Mouse (Mus musculus) forebrain, embryonic 11.5 days (tissue): ENCODE data around the gene Slc25a45. TPM values are rescaled to one million over a fixed set of nuclear protein-coding genes. Genes with fewer than 3 reads are reported as not detected.

ENCODE experiments used
- ATAC-seq: fragments of 200-750 bp; cut with Nextera tagmentation; replicated peaks from 2 replicates; pipeline ENCODE4 v1.8.0; 2017; ENCODE audit warnings: moderate TSS enrichment; ENCODE audit not compliant: low FRiP score
- DNase-seq: peaks from one replicate; pipeline ENCODE4 v3.0.0-alpha.2; 2017; ENCODE audit warnings: low spot score
- H3K27ac ChIP-seq: fragments of 300-500 bp; sonication (generic); 2 replicates; pipeline ENCODE4 v1.5.1; 2014; ENCODE audit warnings: low read depth, low read length
- H3K27me3 ChIP-seq: fragments of 300-500 bp; sonication (generic); 2 replicates; pipeline ENCODE4 v1.6.1; 2014; ENCODE audit warnings: mild to moderate bottlenecking, low read length, mixed read lengths; ENCODE audit not compliant: control insufficient read depth, insufficient read depth
- H3K36me3 ChIP-seq: fragments of 300-500 bp; sonication (generic); 2 replicates; pipeline ENCODE4 v1.6.1; 2014; ENCODE audit warnings: mild to moderate bottlenecking, low read length, moderate library complexity, mixed read lengths; ENCODE audit not compliant: control insufficient read depth, insufficient read depth
- H3K4me1 ChIP-seq: fragments of 300-500 bp; sonication (generic); replicated peaks from 2 replicates; pipeline ENCODE4 v1.6.1; 2014; ENCODE audit warnings: low read length, mixed read lengths; ENCODE audit not compliant: control insufficient read depth, insufficient read depth
- H3K4me2 ChIP-seq: fragments of 300-500 bp; sonication (generic); 2 replicates; pipeline ENCODE4 v1.6.1; 2014; ENCODE audit warnings: low read depth, mild to moderate bottlenecking, low read length, moderate library complexity, mixed read lengths; ENCODE audit not compliant: severe bottlenecking
- H3K4me3 ChIP-seq: fragments of 300-500 bp; sonication (generic); 2 replicates; pipeline ENCODE4 v1.5.1; 2014; ENCODE audit warnings: low read depth, low read length
- H3K9ac ChIP-seq: fragments of 300-500 bp; sonication (generic); 2 replicates; pipeline ENCODE4 v1.6.1; 2014; ENCODE audit warnings: low read length
- H3K9me3 ChIP-seq: fragments of 300-500 bp; sonication (generic); 2 replicates; pipeline ENCODE4 v1.6.1; 2016; ENCODE audit warnings: low read length, mixed read lengths; ENCODE audit not compliant: control insufficient read depth
- WGBS: fragments of 180-500 bp; shearing (Covaris S2); extraction: QIAGEN DNeasy Blood & Tissue Kit; methylation state at CpG from one replicate; pipeline ENCODE4 v1.1.7; 2014; 5-methylcytosine and 5-hydroxymethylcytosine counted together
- polyA plus RNA-seq: library from polyadenylated mRNA; unstranded; fragments of >200 nt; fragmentation: Nextera tagmentation; extraction: Ambion mirVana; gene quantifications from 2 replicates; pipeline ENCODE4 v1.2.1, GENCODE M21; 2014

Slc25a45 gene
- polyA plus RNA-seq, 1 experiment from 2014 or later: 0.90 TPM

DNA sequence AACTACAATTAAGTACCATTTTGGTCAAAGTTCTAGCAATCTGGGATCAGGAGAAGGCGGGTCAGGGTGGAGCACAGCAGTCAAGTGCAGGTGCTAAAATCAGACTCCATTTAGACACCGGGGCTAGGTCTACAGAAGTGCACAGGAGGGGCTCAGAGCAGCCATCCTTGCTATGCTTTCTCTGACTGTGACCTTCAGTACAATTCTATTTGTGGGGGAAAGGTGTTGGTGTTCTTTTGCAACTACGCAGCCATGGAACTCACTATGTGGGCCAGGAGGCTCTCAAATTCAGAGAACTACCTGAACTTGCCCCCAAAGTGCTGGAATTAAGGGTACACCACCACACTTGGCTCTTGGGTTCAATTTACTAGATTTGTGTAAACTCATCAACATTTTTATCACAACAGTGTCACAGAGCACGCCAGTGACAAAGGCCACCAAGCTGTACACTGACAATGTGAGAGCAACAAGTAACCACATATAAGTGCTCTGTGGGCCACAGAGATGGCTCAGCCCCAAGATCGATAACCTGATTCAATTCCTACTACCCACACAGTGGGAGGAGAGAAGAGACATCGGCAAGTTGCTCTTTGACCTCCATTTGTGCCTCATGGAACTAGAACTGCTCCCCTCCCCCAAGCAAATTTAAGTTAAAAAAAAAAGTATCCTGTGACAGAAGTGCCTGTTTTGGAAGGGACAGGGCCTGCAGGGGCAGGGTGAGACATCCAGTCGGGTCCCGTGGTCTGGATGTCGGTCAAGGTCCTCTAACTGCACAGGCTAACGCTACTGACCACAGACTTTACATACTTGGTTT lies 44.1 kb upstream of the Slc25a45 start:
- WGBS: 93% methylated on average over 10 of the region's 10 CpGs
- Histone ChIP-seq H3K4me2 (no peak overlapping the region), H3K9ac (no peak overlapping the region), H3K27me3 (no peaks in the 10 kb centered on the region), H3K27ac (no peak overlapping the region), H3K36me3 (no peaks in the 10 kb centered on the region), H3K4me3 (no peak overlapping the region), H3K4me1 (0 out of 2 replicates have a peak, but pooled peaks cover 2% of the 10 kb centered on the region), H3K9me3 (no peaks in the 10 kb centered on the region)
- DNase-seq (no peak), ATAC-seq (no peak)

DNA sequence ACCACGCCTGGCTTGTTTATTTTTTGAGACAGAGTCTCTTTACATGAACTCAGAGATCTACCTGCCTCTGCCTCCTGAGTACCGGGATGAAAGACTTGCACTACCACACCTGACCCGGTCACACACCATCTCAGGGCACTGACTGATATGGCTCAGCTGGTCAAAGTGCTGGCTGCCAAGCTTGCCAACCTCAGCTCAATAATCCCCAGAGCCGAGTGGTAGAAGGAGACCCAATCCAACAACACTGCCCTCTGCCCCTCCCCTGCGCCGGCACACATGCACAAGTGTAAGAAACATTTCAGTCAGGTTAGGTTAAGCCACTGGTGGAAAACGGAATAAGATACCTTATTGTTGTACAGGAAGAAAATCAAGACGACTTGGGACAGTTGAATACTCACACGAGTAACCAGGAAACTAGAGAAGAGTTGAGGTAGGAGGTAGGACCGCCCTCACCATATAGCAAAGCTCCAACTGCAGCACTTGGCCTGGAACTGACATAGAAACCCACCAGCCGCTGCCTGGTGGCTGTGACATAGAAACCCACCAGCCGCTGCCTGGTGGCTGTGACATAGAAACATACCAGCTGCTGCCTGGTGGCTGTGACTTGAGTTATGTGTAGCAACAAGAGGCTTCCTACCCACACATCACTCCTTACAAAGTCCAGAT lies 43.2 kb upstream of the Slc25a45 start:
- DNase-seq (no peak), ATAC-seq (no peak)
- H3K4me3 ChIP-seq: no peak overlapping the region
- H3K9ac ChIP-seq: no peak overlapping the region
- H3K27me3 ChIP-seq: no peaks in the 10 kb centered on the region
- H3K27ac ChIP-seq: no peak overlapping the region
- H3K4me2 ChIP-seq: no peak overlapping the region
- H3K4me1 ChIP-seq: 0 out of 2 replicates have a peak, but pooled peaks cover 2% of the 10 kb centered on the region
- no peaks in the 10 kb centered on the region for H3K9me3 ChIP-seq
- no peaks in the 10 kb centered on the region for H3K36me3 ChIP-seq
- 94% methylated on average over 12 of the region's 12 CpGs for WGBS

DNA sequence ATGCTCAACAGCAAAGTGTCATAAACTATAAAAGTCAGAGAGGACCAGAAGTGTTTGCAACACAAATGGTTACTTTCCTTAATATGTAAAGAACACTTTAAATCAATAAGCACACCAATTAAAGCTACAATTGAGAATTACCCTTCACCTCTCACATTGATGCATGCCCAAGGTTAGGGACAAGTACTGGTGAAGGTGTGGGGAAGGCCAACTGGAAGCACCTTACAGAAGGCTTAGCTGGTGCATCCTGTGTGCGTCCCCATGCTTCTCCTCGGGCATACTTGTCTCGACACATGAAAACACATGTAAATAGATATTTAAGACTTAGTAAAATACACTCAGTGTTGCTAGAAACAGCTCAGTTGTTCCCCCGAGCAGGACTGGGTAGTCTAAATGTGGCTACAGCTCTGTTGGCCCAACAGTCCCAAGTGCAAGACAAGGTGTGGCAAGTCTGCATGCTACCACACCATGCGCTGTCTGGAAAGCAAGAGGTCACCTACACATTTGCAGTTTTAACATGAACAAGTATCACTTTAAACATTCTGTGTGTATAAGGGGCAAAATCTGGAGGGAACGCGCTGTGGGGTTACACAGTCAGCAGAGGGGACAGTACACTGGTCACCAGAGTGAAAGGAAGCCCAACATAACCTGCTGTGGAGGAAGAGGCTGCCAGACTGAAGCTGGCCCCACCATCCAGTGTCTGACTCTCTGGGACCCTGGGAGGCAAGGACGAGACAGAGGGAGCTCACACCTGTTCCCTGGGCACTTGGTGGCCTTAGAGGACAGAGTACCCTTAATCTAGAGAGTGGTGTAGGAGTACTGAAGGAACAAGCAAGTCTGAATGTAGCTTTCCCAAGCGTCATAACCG lies 42.3 kb upstream of the Slc25a45 start:
- no peaks in the 10 kb centered on the region for H3K36me3 ChIP-seq
- no peak overlapping the region for H3K27ac ChIP-seq
- no peak overlapping the region for H3K4me3 ChIP-seq
- no peak for ATAC-seq
- no peak for DNase-seq
- 88% methylated on average over 10 of the region's 10 CpGs for WGBS
- H3K4me1 ChIP-seq: 0 out of 2 replicates have a peak, but pooled peaks cover 2% of the 10 kb centered on the region
- H3K27me3 ChIP-seq: no peaks in the 10 kb centered on the region
- H3K9me3 ChIP-seq: no peaks in the 10 kb centered on the region
- no peak overlapping the region for H3K9ac ChIP-seq
- H3K4me2 ChIP-seq: no peak overlapping the region

DNA sequence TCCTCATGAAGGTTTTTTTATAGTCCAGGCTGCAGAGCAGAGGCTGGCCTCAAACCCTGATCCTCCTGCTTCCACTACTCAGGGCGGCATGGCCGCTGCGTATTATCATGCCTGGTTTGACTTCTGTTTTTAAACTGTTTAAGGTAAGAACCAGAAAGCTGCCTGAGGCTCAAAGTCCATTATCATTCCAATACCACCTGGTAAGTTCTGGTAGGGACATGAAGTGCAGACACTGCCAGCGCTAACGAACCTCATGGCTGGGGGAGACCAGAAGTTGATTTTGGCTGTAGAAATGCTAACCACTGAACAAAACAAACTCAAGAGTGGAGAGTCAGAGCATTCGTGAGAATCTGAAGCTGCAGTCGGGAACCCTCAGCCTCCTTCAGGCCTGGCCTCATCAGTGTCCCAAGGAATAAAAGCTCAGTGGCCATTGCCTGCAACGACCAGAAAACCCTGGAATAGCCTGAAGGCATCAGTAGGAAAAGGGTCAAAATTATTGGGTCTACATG lies 41.6 kb upstream of the Slc25a45 start:
- no peak overlapping the region for H3K27ac ChIP-seq
- ATAC-seq (no peak), DNase-seq (no peak)
- 72% methylated on average over 8 of the region's 8 CpGs for WGBS
- H3K36me3 ChIP-seq: no peaks in the 10 kb centered on the region
- H3K9ac ChIP-seq: no peak overlapping the region
- H3K27me3 ChIP-seq: no peaks in the 10 kb centered on the region
- no peak overlapping the region for H3K4me3 ChIP-seq
- H3K9me3 ChIP-seq: no peaks in the 10 kb centered on the region
- no peak overlapping the region for H3K4me2 ChIP-seq
- H3K4me1 ChIP-seq: 0 out of 2 replicates have a peak, but pooled peaks cover 2% of the 10 kb centered on the region

DNA sequence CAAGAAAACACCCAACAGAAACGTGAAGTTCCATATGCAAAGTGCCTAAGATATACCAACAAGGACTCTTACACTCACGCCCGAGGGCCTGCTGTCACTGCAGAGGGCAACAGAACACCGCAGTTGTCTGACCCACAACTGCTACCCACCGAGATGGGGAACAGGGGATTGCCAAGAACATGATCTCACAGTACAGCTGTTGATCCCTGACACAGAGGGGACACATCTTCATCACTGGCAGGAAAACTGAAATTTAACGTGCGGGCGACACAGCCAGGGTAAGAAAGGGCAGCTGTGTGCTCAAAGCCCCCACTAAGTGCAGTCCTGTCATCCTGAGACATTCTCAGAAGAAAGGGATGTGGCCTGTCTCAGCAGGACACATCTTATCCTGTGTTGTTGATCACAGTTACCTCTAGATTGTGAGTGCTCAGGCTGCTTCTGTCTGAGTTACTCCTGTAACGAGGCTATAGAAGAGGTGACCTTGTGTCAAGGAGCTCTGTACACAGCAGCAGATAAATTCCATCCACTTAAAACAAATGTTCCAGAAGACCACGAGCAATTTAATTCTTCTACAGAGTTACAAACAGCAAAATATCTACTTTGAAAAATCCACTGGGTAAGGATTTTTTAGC lies 40.6 kb upstream of the Slc25a45 start:
- no peak overlapping the region for H3K4me2 ChIP-seq
- no peak overlapping the region for H3K4me3 ChIP-seq
- H3K4me1 ChIP-seq: peaks cover 6% of the 10 kb centered on the region; the same call in 1 of the 2 replicates
- H3K9me3 ChIP-seq: no peaks in the 10 kb centered on the region
- ATAC-seq (no peak), DNase-seq (no peak)
- 74% methylated on average over 10 of the region's 10 CpGs for WGBS
- no peak overlapping the region for H3K27ac ChIP-seq
- H3K9ac ChIP-seq: no peak overlapping the region
- no peaks in the 10 kb centered on the region for H3K36me3 ChIP-seq
- no peaks in the 10 kb centered on the region for H3K27me3 ChIP-seq

DNA sequence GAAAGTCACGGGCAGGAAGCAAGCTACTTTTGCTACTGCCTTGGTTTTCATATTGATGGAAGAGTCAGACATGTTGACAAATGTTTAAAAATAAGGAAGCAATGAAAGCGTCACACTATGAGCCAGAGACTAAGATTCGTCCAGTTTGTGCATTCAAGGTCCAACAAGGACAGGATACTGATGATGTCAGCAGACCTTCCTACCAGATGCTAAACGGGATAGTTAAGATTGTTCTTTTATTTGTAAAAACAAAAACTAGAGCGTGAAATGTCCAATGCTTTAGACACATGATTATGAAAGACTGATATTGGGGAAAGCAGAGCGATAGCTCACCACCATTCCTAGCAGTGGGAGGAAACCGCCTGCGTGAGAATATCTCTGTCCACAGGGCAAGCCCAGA lies 40.0 kb upstream of the Slc25a45 start:
- Histone ChIP-seq H3K36me3 (no peaks in the 10 kb centered on the region), H3K4me2 (no peak overlapping the region), H3K4me1 (peaks cover 9% of the 10 kb centered on the region; the same call in 1 of the 2 replicates), H3K9me3 (no peaks in the 10 kb centered on the region), H3K4me3 (no peak overlapping the region), H3K27ac (no peak overlapping the region), H3K27me3 (no peaks in the 10 kb centered on the region), H3K9ac (no peak overlapping the region)
- no peak for ATAC-seq
- 92% methylated on average over 8 of the region's 8 CpGs for WGBS
- DNase-seq: no peak

DNA sequence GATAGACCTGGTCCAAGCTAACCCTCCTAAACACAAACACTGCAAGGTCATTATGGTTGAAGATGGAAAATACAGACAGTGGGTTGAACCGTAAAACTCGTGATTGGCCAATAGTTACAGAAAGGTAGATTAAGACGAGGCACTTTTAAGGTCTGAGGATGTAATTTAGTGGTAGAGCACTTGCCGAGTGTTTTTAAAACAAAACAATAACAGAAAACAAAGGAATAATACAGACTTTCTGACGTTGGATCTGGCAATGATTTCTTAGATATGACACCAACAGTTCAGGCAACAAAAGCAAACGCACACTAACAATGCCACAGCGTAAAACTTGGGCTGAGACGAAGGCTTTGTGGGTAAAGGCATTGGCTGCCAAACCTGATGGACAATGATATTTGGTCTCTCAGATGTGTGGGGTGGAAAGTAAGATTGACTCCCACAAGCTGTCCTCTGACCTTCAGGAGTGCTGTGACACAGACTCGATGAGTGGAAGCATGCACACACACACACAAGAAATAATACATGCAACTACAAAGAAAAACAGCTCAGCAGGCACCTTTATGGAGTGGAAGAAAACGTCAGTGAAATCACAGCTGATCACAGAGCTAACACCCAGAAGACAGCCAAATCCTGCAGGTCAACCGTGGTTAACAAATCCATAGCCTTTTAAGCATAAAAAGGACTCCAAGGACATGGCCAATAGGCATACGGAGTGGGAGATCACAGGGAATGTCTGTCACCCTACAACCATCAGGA lies 39.3 kb upstream of the Slc25a45 start:
- WGBS: 81% methylated on average over 12 of the region's 12 CpGs
- H3K4me3 ChIP-seq: no peak overlapping the region
- H3K27ac ChIP-seq: no peak overlapping the region
- DNase-seq (no peak), ATAC-seq (no peak)
- no peak overlapping the region for H3K4me2 ChIP-seq
- H3K4me1 ChIP-seq: peaks cover 10% of the 10 kb centered on the region; the same call in 1 of the 2 replicates
- no peak overlapping the region for H3K9ac ChIP-seq
- no peaks in the 10 kb centered on the region for H3K27me3 ChIP-seq
- H3K36me3 ChIP-seq: no peaks in the 10 kb centered on the region
- no peaks in the 10 kb centered on the region for H3K9me3 ChIP-seq
